Mouse (Mus musculus): ENCODE data around the gene Gm28230.

The Gm28230 gene

GRCm38 (mm10) chr2:74781386-74781785 is 54.9 kb downstream of the Gm28230 start:
- DNase-seq, result no peak

GRCm38 (mm10) chr2:74795531-74795930 is 69.0 kb downstream of the Gm28230 start:
- no peak for DNase-seq
